Mouse (Mus musculus) kidney, adult 2 months (tissue): ENCODE measurements around the gene Nkpd1.

Experiments used
- CTCF ChIP-seq: fragments of 200-500 bp; conservative IDR thresholded peaks from 2 replicates; pipeline ENCODE4 v1.5.1; 2011; ENCODE audit warnings: low read depth, mild to moderate bottlenecking, control low read depth, low read length, moderate library complexity, mixed read lengths; ENCODE audit not compliant: insufficient read depth, insufficient read length
- POLR2A ChIP-seq: fragments of 200-500 bp; IDR thresholded peaks from one replicate; pipeline ENCODE4 v1.6.1; 2011; ENCODE audit warnings: low read depth, low read length, control low read depth

DNA sequence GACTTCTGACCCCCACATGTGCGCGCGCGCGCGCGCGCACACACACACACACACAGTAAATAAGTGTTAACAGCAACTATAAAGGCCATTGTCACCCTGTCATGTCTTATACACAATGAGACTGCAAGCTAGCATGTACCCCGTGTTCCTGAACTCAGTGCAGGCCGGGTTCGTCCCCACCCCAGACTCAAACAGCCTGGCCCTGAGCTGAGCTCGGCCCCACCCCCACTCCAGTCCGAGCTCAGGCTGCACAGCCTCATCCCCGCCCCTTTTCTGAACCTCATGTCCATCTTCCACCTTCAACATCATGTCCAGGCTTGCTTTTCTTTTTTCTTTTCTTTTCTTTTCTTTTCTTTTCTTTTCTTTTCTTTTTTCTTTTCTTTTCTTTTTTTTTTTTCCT, 47.3 kb upstream of the Nkpd1 start:
- TF ChIP-seq CTCF, result no peak
- TF ChIP-seq POLR2A, result no peak
